Mouse (Mus musculus): ENCODE data around the gene Rab5if.
"Not testable (repeated sequence)": the region's sequence is repeated elsewhere in the genome, so short reads cannot be mapped to it uniquely, and the experiment has no call there.

Gene Rab5if

DNA sequence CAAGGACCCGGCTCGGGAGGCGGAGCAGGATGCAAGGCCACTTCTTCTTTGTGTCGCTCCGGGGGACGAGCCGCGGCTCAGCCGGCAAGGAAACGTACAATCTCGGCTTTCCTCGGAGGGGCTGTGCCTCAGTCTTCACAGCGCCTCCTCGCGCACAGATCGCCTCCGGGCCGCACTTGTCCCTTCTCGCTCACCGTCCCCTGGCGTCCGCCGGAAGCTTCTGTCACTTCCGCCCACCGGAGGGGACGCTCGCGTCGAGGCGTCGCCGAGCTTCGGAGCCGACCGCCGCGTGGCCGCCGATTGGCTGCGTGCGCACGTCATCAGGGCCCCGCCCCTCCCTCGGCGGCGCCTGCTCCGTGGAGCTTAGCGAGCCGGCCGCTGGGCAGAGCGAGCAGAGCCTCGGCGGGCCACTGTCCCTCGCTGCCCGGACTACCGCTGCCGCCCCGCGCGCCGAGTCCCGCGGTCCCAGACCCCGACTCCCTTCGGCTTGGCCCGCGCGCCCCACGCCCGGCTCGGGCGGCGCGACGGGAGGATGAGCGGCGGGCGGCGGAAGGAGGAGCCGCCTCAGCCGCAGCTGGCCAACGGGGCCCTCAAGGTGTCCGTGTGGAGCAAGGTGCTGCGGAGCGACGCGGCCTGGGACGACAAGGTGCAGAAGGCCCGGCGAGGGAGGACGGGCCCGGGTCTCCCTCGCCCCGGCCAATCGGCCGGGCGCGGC lies at the start of gene Rab5if:
Gene Rab5if (plus strand): TSS at position 357 of the 715 bp plus-strand sequence.
- peak; percentile 100 for DNase-seq

DNA sequence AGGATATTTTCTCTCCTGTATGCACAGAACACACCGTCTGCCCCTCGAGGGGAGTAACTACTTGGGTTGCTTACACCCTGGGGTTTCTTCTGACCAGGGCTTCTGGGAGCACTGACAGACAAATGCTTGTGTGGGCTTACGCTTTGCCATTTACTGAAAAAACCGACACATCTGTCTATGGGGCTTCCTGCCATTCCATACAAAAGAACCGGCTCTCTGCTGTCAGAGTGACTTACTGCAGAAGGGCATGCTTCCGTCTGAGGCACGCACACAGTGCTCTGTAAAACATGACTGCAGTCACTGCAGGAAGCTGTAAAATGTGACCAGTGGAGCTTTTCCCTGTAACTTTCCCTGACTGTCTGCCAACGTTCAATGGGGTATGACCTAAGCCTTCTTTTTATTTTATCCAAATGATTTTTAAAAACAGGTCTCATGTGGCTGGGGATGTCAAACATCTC lies 48.6 kb upstream of the Rab5if start:
- DNase-seq, result peak; percentile 80

DNA sequence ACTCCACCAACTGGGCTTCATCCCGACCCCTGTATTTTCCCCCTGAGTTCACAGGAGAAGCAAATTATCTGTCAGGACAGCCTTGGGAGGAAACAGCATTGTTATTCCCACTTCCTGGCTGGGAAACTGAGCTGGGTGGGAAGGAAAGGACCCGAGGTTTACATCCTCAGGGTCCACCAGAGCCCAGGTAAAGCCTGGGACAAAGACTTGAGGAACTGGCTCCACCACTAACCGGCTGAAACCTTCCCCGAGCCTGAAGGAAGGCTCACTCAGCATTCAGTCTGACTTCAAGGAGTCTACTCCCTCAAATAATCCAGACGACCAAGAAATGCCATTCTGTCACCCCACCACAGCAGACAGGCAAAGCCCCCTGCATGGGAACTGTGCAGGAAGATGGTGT lies 48.0 kb upstream of the Rab5if start:
- peak; percentile 76 for DNase-seq

DNA sequence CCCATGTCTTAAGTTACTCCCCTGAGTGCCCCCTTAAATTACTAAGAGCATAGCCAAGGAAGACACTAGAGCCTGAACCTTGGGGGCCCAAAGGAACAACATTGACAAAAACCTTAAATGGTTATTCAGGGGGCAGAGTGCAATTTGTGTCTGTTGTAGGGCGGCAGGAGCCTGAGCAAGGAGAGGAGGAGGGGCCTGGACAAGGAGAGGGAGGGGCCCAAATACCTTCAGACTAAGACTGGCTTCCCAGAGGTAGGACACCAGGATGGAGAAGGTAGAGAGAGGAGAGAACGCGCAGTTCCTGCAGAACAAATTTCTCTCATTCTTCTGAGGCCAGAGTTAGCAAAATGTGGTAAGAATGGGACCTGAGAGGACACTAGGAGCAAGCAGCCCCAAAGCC lies 47.5 kb upstream of the Rab5if start:
- no peak for DNase-seq

DNA sequence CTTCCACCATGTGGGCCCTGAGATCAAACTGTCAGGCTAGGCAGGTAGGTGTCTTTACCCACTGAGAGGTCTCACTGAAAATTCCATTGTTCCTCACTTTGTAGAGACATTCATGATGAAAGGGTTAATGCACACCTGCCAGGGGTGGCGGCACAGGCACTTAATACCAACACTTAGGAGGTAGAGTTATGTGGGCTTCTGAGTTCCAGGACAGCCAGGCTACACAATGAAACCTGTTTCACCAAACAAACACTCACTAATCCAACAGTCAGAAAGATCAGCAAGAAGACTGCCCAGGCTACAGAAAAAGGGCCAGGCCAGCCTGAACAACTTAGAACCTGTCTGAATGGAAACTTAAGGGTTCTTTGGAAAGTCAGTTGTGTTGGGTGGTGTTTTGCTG lies 46.8 kb upstream of the Rab5if start:
- peak; percentile 53 for DNase-seq

DNA sequence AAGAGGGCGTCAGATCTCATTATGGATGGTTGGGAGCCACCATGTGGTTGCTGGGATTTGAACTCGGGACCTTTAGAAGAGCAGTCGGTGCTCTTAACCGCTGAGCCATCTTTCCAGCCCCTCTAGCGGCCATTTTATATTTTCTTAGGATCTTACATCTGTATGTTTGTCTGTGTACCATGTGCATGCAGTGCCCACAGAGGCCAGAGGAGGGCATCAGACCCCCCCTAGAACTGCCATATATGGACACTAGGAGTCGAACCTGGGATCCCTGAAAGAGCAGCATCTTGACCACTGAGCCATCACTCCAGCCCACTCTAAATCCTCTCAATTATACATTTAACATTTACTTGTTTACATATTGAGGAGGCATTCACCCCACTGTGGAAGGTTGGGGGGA lies 37.8 kb upstream of the Rab5if start:
- DNase-seq, result not testable (repeated sequence)

DNA sequence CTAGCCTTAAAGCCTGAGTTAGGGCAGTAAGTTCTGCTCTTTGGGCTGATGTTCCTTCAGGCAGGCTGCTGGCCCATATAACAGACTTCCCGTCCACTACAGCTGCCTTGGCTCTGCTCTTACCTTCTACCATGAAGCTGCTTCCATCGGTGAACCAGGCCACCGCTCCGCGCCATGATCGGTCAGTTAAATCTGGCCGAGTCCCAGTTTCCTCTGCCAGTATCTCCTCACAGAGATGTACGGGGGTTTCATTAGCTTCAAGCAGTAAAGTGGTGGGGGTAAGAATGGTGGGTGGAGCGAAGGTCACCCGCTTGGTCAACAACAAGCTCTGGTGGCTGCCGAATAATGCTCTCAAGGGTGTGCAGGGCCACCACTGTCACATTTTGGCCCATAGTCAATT lies 28.6 kb upstream of the Rab5if start:
- DNase-seq, result no peak

DNA sequence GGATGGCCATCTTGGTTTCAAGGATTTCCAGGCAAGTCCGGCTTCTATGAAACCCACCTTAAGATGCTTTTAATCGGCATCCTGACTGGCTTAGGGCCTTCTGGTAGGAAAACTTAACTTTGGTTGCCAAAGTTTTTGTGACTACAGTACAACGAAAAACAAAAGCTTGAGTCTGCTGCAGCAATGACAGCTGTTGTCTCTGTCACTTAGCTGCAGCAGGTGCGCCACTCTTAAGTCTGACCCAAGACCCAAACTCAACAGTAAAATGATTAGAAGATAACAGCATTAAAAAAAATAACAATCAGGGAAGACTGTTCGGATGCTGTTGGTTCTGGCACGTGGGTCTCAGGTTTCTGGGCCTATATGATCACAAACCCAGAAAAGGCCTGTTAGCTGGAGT lies 24.1 kb upstream of the Rab5if start:
- DNase-seq, result no peak

DNA sequence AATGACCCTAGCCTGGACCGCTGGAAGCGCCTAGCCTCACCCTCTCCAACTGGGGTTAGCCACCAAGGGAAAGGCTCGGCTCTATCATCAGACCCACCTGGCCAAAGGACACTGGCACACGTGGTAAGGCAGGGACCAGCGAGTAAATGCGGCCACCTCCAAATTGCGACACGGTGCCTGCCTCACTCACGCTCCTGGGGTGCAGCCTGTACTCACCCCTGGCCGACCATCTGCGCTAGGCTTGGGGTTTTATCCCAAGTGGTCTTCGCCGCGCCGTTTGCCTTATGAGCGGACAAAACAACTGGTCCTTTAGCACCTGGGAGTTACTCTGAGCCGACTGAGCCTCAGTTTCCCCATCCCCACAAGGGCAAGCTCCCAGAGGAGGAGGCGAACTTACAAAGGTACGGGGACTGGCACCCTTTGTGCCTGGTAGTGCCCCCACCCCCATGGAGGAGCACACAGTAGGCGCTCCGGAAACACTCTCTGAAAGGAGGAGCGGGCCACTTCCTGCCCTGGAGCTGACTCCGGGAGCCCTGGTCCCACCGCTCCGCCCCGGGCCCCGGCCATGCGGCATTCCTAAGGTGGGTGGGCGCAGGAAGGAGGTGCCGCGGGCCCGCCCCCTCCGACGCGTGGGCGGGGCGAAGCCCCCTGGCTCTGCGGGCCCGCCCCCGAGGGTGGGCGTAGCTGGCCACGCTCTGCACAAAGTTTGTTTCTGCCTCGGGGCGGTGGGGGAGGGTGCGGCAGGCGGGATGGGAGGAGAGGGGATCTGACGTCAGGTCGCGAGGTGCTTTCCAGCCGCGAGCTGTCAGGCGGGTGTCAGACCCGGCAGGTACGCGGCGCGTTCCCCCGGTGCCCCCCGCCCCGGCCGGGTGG lies 23.4 kb upstream of the Rab5if start, which contains the start of gene Tgif2:
Gene Tgif2 (plus strand): TSS at position 689 of the 873 bp plus-strand sequence.
- peak; percentile 97 for DNase-seq

DNA sequence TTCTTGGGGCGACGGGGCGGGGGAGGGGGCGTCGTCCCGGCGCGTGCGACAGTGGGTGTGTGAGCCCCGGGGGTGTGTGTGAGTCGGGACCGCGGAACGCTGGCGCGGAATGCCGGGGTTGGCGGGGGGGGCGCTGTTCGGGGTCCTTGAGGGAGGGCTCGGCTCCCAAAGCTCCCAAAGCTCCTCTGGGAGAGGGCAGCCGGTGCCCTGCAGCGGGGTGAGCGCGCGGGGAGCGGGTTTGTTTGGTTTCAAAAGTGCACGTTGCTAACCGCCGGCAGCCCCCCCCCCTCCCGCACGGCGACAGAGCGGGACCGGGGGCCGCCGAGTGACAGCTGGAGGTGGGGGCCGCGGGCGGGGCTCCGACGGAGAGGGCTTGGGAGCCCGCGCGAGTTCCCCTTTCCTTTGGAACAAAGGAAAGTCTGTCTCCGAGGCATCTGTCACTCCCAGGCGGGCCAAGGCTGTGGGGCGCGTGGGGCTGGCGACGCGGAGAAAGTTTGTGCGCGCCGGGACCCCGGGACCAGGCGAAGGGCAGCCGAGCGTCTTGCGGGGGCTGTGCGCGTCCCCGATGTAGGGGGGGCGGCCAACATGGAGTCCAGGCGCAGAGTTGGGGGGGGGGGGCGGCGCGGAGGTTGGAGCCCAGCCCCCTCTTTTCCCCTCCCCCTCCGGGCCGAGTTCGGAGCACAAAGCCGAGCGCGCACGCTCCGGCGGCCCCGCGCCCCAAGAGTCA lies 22.5 kb upstream of the Rab5if start:
- peak; percentile 93 for DNase-seq

DNA sequence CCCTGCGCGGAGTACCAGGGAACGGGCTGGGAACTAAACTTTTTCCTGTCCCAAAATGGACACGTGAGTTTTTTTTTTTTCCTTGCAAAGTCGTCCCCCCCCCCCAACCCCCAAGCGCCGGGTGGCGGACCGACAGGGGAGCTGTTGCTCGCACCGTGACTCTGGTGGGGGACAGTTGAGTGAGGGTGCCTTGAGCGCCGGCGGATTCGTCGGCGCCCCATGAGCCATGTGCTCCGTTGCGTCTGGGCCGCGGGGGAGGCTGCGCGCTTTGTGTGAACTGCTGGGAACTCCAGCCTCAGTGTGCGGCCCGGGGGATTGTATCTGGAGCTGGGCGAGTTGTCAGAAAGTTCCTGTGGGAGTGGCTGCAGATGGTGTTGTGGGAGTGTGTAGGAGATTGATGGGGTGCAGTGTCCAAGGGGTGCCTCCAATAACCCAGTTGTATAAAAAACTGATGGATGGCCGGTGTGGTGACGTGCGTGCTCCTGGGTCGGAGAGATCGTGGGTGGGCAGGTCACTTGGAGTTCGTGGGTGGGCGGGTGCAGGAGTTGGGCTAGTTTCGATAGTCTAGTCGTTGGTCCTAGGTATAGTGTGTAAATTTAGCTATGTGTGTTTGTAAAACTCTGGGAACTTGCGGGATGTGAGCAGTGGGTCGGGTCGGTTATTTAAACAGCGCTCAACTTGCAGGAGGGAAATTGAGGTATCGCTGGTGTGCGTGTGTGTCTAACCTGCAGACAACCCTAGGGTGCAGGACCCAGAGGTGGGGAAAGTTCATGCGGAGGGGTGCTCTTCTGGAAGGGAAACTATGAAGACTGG lies 21.7 kb upstream of the Rab5if start:
- peak; percentile 94 for DNase-seq

DNA sequence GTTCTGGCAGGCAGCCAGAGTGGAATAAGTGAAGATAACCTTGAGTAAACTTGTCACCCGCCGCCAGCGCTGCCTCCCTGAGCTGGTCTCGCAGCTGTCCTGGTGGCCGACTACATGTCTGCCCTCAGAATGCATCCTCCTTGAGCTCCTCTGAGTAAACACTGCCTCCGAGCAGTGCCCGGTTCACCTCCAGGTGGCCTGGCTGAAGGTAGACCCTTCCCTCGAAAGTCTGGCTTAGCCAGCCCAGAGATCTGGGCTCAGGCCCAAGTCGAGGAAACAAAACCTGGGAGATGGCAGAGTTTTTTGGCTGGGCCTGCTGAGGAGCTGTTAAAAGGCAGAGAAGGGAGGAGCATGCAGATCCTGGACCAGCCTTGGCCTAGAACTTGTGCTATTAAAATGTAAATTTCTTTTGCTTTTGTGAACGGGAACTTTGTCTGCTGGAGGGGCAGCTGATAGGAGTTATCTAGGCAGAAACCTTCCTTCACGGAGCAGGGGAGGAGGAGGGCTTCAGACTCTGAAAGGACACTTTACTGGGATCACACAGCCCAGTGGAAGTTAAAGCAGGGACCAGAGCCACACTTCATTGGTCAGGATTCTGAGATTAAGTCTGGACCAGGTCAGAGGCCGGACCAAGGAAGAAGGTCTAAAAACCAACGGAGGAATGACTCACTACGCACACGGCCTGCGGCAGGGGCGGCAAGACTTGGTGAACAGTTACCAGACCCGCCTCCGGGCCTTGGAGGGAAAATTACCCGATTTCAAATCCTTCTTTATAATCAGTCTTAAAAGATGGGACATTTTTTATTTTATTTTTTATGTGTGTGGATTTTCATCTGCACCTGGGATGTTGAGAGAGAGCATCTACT lies 20.9 kb upstream of the Rab5if start:
- DNase-seq, result peak; percentile 92

DNA sequence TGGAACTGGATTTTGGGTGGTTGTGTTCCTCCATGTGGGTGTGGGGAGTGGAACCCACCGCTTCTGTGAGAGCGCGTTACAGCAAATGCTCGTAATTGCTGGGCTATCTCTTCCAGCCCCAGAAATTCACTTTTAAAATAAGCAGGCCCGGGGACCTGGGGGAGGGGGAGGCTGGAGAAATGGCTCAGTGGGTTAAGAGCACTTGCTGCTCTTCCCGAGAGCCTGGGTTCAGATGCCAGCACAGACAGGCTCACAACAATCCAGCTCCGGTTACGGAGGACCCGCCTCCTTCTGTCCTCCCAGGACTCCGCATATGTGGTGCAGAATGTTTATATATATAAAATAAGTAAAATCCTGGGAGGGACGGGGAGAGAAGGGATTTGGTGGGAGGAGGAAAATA lies 20.2 kb upstream of the Rab5if start:
- DNase-seq, result no peak

DNA sequence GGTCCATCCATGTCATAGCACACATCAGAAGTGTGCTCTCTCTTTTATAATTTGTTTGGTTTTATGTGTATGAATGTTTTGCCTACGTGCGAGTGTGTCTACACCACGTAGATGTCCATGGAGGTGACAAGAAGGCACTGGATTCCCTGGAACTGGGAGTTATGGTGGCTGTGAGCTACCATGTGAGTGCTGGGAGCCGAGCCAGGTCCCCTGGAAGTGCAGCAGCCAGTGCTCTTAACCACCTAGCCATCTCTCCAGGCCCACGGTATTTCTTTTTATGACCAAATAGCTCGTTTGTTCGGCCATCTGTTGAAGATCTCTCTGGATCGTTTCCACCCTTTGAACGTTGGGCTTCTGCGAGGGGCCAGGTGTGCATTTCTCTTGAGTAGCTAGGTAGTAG lies 19.6 kb upstream of the Rab5if start:
- DNase-seq, result no peak

DNA sequence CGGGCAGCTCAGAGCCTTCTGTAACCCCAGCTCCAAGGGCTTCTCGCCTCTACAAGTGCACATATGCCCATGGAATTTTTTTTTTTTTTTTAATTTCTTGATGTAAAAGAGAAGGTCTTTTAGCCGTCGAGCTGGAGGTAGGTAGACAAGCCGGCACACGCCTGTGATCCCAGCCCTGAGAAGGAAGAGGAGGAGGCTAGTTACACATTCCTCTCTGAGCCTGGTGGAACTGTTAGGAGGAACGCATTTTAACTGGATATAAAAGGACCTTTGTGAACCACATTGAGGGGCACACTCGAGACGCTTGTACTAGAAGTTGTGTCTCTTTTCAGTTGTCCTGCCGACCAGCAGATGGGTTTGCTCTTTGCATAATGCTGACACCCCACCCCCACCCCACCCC lies 18.2 kb upstream of the Rab5if start:
- no peak for DNase-seq

DNA sequence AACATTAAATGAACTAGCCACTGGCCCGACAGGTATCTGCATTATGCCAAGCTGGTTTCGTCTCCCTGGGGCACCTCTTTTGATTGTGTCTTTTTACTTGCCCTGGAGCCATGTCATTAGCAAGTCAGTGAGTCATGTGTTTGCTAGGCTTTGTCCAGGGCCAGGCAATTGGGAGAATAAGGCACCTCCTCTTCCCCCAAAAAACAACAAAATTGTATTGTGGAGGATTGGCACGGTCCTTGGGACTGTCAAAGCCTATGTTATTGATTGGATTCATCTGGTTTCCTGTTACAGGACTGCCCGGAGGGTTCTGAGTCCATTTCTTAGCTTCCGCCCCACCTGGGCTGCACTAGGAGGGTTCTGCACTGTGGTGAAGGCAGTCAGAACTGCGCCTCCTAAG lies 15.3 kb upstream of the Rab5if start:
- no peak for DNase-seq

DNA sequence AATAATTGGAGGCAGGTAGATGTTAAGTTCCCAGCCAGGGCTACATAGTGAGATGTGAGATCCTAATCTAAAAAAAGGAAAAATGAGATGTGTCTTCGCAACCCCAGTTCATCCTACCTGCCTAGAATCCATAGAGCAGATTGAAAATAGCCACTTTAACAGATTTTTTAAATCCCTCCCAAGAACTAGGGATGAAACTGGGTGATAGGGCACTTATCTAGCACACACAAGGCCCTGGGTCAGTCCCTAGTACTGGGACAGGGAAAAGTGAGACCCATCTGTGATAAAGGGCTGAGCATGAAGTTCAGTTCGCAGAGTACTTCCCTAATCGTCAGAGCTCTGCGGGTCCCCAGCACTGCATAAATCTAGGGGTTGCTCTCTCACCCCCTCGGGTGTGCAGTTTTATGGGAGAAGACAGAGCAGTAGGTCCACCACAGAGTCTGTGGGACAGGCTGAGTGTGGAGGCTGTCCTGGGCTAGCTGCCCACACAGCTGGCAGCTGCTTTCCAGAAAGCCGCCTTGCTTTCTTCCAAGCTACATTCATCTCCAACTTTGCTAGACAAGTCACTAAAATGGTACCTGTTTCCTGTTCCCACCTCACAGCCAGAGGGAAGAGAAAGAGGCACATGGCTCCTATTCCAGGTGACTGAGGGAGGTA lies 14.3 kb upstream of the Rab5if start:
- no peak for DNase-seq

DNA sequence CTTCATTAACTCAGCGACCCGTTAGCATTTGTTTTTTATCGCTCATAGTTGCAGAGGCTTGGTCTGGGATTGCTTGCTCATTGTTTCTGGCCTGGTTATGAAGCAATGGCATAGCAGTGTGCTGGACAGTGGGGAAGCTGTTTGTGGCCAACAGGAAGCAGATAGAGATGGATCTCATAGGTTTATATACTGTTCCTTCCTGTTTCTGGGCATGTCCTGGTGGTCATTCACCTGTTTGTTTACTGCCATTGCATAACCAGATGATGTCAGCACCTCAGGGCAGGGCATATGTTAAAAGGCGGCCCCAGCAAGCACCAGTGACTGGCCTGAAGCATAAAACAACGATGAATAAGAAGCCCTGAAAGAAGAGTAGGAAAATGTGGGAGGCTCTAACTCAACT lies 12.4 kb upstream of the Rab5if start:
- DNase-seq, result no peak

DNA sequence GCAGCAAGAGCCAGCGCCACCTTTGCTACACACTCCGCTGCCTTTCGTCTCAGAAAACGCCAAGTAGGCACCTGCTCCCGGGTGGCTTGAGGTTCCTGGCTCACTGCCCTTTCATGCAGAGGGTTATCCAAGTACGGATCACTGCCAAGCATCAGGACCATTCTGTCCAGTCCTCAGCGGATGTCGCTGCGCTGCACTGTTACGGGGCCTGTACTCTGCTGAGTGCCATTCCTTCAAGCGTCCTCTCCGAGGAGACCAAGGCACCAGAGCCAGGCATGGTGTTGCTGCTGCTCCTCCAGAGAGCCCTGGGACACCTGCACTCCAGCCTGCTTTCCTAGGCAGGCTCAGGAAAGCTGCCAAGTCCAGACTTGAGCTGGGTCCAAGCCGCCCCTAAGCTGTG lies 9.3 kb upstream of the Rab5if start:
- not testable (repeated sequence) for DNase-seq

DNA sequence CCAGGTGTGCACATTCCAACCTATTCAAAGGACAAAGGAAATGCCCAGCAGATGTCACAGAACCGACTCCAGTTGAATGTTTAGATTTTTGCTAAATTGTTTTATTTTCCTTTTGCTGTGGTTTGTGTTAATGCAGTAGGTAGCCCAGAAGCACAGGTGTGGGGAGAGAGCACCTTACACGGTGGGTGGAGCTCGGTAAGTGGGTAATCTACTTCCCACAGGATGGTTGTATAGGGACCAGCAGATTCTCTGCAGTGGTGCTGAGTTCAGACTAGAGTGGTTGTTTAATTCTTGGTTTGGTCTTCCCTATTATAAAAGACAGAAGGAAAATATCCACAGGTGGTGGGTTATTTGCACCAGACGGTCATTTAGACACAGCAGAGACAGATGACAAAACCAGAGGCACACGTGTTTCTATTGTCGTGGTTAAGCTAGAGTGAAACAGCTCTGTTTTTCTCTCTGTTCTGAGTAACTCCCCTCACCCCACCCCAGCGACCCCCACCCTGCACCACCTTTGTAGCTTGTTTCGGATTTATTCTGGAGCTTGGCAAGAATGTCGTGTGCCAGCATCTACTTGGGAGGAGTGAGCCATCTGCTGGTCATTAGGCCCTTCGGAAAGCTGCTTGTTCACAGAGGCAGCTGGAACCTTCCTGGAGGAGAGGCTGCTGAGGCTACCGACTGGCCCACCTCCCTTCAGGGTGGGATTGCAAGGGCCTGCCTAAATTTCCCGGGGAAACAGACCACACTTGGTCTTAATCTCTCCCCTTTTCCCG lies 8.7 kb upstream of the Rab5if start:
- not testable (repeated sequence) for DNase-seq
